Mouse (Mus musculus) embryonic facial prominence, embryonic 11.5 days (tissue): ENCODE results near the gene Tns1. TPM values are rescaled to one million over a fixed set of nuclear protein-coding genes. Genes with fewer than 3 reads are reported as not detected.

ENCODE experiments used
- ATAC-seq: fragments of 200-750 bp; cut with Nextera tagmentation; replicated peaks from 2 replicates; pipeline ENCODE4 v1.8.0; 2017; ENCODE audit warnings: low read depth; ENCODE audit not compliant: insufficient number of reproducible peaks, low FRiP score, low TSS enrichment
- DNase-seq: peaks from one replicate; pipeline ENCODE4 v3.0.0-alpha.2; 2015; ENCODE audit warnings: low spot score
- H3K27ac ChIP-seq: fragments of 300-500 bp; sonication (generic); replicated peaks from 2 replicates; pipeline ENCODE4 v1.5.1; 2014; ENCODE audit warnings: mild to moderate bottlenecking, low read depth, low read length, control low read depth
- H3K27me3 ChIP-seq: fragments of 300-500 bp; sonication (generic); 2 replicates; pipeline ENCODE4 v1.6.1; 2014; ENCODE audit warnings: mild to moderate bottlenecking, low read length, moderate library complexity, mixed read lengths; ENCODE audit not compliant: control insufficient read depth, insufficient read depth
- H3K36me3 ChIP-seq: fragments of 300-500 bp; sonication (generic); replicated peaks from 2 replicates; pipeline ENCODE4 v1.6.1; 2014; ENCODE audit warnings: low read depth, mild to moderate bottlenecking, low read length, moderate library complexity, mixed read lengths; ENCODE audit not compliant: control insufficient read depth, insufficient read depth
- H3K4me1 ChIP-seq: fragments of 300-500 bp; sonication (generic); 2 replicates; pipeline ENCODE4 v1.6.1; 2014; ENCODE audit warnings: low read length, mixed read lengths; ENCODE audit not compliant: control insufficient read depth, insufficient read depth
- H3K4me2 ChIP-seq: fragments of 300-500 bp; sonication (generic); 2 replicates; pipeline ENCODE4 v1.6.1; 2014; ENCODE audit warnings: low read depth, mild to moderate bottlenecking, control low read depth, low read length, moderate library complexity
- H3K4me3 ChIP-seq: fragments of 300-500 bp; sonication (generic); 2 replicates; pipeline ENCODE4 v1.5.1; 2014; ENCODE audit warnings: low read depth, low read length, control low read depth
- H3K9ac ChIP-seq: fragments of 300-500 bp; sonication (generic); replicated peaks from 2 replicates; pipeline ENCODE4 v1.6.1; 2014; ENCODE audit warnings: mild to moderate bottlenecking, control low read depth, low read length
- H3K9me3 ChIP-seq: fragments of 300-500 bp; sonication (generic); replicated peaks from 2 replicates; pipeline ENCODE4 v1.6.1; 2016; ENCODE audit warnings: mild to moderate bottlenecking, low read length, inconsistent platforms, mixed read lengths; ENCODE audit not compliant: control insufficient read depth
- WGBS: fragments of 180-500 bp; shearing (Covaris S2); extraction: QIAGEN DNeasy Blood & Tissue Kit; methylation state at CpG from one replicate; pipeline ENCODE4 v1.1.7; 2014; 5-methylcytosine and 5-hydroxymethylcytosine counted together
- polyA plus RNA-seq: library from polyadenylated mRNA; unstranded; fragments of >200 nt; fragmentation: Nextera tagmentation; extraction: Ambion mirVana; gene quantifications from 2 replicates; pipeline ENCODE4 v1.2.1, GENCODE M21; 2014

Gene Tns1
- polyA plus RNA-seq, 1 experiment from 2014 or later, result 21.6 TPM

DNA sequence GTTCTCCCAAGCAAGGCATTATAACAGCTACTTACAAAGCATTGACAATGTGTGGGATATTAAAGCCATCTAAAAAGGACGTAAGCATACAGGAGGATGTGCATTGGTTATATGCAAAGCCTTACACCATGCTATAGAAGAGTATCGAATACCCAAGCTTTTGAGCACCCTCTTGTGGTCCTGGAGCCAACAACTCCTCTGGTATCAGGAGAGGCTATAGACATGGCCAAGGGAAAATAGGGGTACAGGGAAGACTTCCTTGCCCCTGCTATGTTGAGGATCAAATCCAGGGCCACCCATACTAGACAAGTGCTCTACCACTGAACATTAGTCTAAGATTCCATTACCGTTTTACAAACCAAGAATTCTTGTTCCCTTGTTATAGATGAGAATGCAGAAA, 7.8 kb upstream of the Tns1 start:
- Histone ChIP-seq H3K4me1 (no peaks in the 10 kb centered on the region), H3K36me3 (no peaks in the 10 kb centered on the region), H3K9ac (no peak overlapping the region), H3K27me3 (no peaks in the 10 kb centered on the region), H3K4me2 (no peak overlapping the region), H3K9me3 (no peaks in the 10 kb centered on the region), H3K4me3 (no peak overlapping the region), H3K27ac (no peak overlapping the region)
- ATAC-seq (no peak), DNase-seq (no peak)
- 71% methylated on average over 3 of the region's 3 CpGs for WGBS

DNA sequence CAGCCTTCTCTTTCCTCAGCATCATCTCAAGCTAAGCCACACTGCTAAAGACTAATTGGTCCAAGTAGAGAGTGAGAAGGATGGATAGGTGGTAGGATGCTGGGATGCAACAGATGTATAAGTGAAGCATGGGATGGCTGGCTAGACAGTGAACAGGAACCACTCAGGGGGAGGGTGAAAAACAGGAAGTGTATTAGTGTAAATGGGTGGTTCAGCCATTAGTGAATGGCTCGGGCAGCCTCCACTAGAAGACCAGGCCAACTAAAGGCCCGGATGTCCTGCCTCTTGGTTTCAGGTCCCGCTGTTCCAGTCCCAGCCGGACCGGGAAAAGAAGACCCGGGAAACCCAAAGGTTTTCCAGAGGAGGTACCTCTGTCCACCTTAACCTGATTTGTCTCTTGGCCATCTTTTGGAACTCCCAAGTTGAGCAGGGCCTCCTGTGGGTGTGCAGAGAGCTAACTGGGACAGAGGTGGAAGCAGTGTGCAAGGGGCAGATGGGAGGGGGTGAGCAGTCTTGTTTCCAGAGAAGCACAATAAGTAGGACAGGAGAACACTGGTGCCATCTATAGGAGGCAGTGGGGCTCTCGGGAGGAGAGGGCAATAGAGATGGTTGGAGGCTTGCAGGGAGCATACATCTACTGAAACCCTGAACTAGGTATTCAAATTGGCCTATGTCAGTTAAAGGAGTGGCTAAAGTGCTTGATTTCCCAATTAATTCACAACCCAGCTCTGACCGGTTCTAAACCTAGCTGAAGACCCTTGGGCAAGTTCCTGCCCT, 6.8 kb upstream of the Tns1 start:
- no peak for ATAC-seq
- Histone ChIP-seq H3K9me3 (no peaks in the 10 kb centered on the region), H3K27me3 (0 out of 2 replicates have a peak, but pooled peaks cover 2% of the 10 kb centered on the region), H3K36me3 (no peaks in the 10 kb centered on the region), H3K4me2 (no peak overlapping the region), H3K27ac (no peak overlapping the region), H3K9ac (no peak overlapping the region), H3K4me1 (no peaks in the 10 kb centered on the region), H3K4me3 (no peak overlapping the region)
- no peak for DNase-seq
- WGBS, result 86% methylated on average over 8 of the region's 8 CpGs

DNA sequence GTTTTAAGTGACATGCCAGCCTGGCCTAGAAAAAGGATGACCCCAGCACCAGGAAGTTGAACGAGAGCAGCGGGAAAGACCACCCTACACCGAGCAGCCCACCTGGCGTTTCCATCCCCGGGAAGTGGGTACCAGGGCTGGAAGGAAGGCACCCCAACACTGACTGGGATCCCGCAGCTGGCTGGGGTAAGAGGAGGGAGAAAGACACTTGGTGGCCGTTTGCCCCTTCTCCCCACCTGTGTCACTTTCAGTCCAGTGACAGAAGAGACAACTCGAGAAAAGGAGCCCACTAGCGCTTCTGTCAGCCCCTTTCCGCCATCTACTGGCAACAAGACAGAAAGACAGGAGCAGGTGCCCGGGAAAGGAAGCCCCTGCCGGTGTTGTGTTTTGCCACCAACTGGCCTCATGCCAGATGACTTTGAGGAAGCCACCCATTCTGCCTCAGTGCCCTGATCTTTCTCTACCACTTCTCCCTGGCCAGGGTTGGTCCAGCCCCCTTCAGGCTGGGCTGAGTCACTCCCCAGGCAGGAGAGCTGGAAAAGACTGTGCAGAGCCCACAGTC, 823 bp upstream of the Tns1 start, which contains the start of gene Rufy4:
Gene Rufy4, plus strand, starts transcription at position 551 of the 562 bp plus-strand sequence.
- H3K9ac ChIP-seq, result peak within 1 kb of the TSS; percentile 52
- ATAC-seq (peak; percentile 49), DNase-seq (peak; percentile 87)
- H3K4me3 ChIP-seq, result peak within 1 kb of the TSS; percentile 49
- H3K36me3 ChIP-seq, result no peaks in the 10 kb centered on the region
- H3K27me3 ChIP-seq, result peaks cover 14% of the 10 kb centered on the region
- no peak within 1 kb of the TSS for H3K27ac ChIP-seq
- WGBS, result 0% methylated on average over 12 of the region's 12 CpGs
- H3K4me1 ChIP-seq, result peaks cover 5% of the 10 kb centered on the region
- H3K4me2 ChIP-seq, result peak within 1 kb of the TSS; percentile 95
- no peaks in the 10 kb centered on the region for H3K9me3 ChIP-seq

DNA sequence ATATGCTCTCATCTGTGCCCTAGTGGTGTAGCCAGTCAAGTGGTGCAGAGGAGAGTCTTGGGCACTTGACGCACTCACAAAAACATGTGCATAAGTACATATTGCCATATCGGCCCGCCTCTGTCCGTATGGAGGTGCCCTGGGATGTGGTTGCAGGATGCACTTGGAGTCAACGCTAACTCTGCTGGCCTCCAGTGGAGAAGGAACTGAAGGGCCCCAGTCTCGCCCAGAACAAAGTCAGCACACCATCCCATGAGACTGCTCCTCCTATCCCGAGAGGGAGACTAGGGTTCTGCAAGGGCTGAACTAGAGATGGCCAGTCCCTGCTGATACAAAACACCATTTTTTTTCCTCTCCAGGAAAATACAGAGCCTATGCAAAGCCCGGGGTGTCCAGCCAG, 1.0 kb downstream of the Tns1 start:
- 55% methylated on average over 8 of the region's 8 CpGs for WGBS
- no peaks in the 10 kb centered on the region for H3K9me3 ChIP-seq
- DNase-seq (no peak), ATAC-seq (no peak)
- H3K27me3 ChIP-seq, result peaks cover 14% of the 10 kb centered on the region
- no peaks in the 10 kb centered on the region for H3K36me3 ChIP-seq
- no peak overlapping the region for H3K9ac ChIP-seq
- H3K4me1 ChIP-seq, result peaks cover 5% of the 10 kb centered on the region
- no peak overlapping the region for H3K27ac ChIP-seq
- H3K4me3 ChIP-seq, result no peak overlapping the region
- no peak overlapping the region for H3K4me2 ChIP-seq

DNA sequence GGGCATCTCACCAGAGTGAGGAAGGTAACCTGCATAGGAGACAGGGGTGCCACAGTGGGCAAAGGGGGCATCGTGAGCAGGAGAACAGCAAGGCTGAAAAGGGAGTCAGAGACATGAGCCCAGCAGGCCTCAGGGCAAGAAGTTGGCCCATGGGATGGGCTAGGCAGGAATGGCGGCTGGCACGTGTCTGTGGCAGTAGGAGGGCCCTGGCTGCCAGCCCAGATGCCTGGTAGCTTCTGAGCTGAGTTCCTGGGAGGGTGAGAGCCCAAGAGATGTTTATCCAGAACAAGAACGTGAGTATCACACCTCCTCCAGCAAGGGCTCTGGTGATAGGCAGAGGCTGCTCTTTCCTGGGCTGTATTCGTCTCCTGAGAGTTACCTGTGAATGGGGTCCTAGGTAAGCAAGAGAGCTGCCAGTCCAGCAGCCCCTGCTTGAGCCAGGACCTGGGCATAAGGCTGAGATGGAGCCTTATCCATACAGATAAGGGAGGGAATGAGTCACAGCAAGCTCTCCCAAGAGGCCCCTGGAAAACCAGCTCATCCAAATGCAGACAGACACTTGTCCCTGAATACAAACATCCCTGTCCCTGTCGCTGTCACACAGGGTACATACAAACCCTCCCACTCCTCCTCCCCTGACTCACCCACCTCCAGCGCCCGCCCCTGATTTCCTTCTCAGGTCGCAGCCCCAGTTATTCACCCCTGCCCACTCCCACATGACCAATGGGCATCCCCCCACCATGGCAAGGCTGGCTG, 2.2 kb downstream of the Tns1 start:
- Histone ChIP-seq H3K4me1 (peaks cover 5% of the 10 kb centered on the region), H3K4me3 (no peak overlapping the region), H3K9me3 (no peaks in the 10 kb centered on the region), H3K27ac (no peak overlapping the region), H3K27me3 (peaks cover 14% of the 10 kb centered on the region), H3K9ac (no peak overlapping the region), H3K4me2 (no peak overlapping the region), H3K36me3 (no peaks in the 10 kb centered on the region)
- WGBS, result 54% methylated on average over 9 of the region's 9 CpGs
- ATAC-seq (no peak), DNase-seq (no peak)

DNA sequence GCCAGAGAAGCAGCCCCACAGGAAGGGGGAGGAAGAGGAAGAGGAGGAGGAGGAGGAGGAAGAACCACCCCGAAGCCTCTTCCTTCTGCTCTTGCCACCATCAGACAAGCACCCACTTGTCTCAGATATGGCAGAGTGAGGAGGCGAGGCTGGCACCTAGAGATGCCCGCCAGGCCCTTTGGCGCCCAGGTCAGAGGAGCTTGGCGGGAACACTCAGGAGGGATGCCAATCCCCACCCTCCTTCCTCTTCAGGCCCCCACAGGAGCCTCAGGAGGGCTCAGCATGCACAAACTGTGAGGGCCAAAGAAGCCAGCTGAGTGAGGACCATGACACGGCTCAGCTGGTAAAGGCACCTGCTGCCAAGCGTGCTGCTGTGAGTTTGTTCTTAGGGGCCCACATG, 3.1 kb downstream of the Tns1 start:
- H3K4me2 ChIP-seq, result no peak overlapping the region
- H3K27me3 ChIP-seq, result peaks cover 12% of the 10 kb centered on the region
- no peak overlapping the region for H3K4me3 ChIP-seq
- H3K9me3 ChIP-seq, result no peaks in the 10 kb centered on the region
- ATAC-seq, result no peak
- DNase-seq, result no peak
- 85% methylated on average over 7 of the region's 7 CpGs for WGBS
- H3K9ac ChIP-seq, result no peak overlapping the region
- H3K27ac ChIP-seq, result no peak overlapping the region
- H3K36me3 ChIP-seq, result no peaks in the 10 kb centered on the region
- H3K4me1 ChIP-seq, result peaks cover 5% of the 10 kb centered on the region

DNA sequence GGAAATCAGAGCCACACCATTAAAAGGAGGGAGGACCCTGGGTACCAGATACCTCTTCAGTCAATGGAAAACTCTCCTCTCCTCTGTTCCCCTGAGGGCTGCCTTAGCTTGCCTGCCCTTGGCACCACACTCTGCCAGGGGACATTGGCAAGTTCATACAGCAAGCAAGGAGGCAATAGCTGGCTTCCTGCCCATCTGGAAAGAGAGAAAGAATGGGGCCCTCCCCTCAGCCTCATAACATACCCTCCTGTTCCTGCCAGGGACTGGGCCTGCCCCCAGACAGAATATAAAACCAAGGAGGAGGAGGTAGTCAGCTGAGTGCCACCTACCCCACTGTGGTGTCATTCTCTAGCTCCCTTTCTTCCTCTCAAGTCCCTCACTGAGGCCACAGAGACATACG, 5.1 kb downstream of the Tns1 start:
- Histone ChIP-seq H3K27ac (no peak overlapping the region), H3K27me3 (peaks cover 11% of the 10 kb centered on the region), H3K9me3 (no peaks in the 10 kb centered on the region), H3K4me2 (no peak overlapping the region), H3K36me3 (no peaks in the 10 kb centered on the region), H3K9ac (no peak overlapping the region), H3K4me1 (no peaks in the 10 kb centered on the region), H3K4me3 (no peak overlapping the region)
- 100% methylated on average over 1 of the region's 1 CpGs for WGBS
- ATAC-seq, result no peak
- no peak for DNase-seq

DNA sequence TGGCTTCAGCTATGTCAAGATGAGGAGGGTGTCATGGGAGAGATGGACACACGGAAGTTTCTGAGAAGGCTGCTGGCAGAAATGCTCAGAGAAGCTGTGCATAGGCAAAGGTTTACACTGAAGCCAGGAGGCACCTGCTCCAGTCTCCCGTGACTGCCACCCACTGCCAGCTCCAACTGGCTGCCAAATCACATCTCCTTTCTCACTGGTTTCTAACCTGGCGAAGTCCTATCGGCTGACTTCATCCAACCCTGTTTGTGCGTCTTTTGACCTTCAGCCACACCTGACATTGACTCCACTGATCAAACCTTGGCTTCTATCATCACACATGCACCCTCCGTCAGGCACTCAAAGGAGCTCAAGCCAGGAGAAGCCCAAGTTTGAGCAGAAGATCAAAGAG, 6.4 kb downstream of the Tns1 start:
- no peaks in the 10 kb centered on the region; the same call in 1 of the 2 replicates for H3K4me1 ChIP-seq
- no peak overlapping the region for H3K4me3 ChIP-seq
- H3K9me3 ChIP-seq, result no peaks in the 10 kb centered on the region
- no peaks in the 10 kb centered on the region for H3K36me3 ChIP-seq
- no peak for ATAC-seq
- DNase-seq, result no peak
- H3K27me3 ChIP-seq, result peaks cover 7% of the 10 kb centered on the region; the same call in 1 of the 2 replicates
- H3K27ac ChIP-seq, result no peak overlapping the region
- no peak overlapping the region for H3K4me2 ChIP-seq
- H3K9ac ChIP-seq, result no peak overlapping the region
- 89% methylated on average over 6 of the region's 6 CpGs for WGBS
